Mouse (Mus musculus) liver, embryonic 16.5 days (tissue): ENCODE results near the gene Spcs1. TPM values are rescaled to one million over a fixed set of nuclear protein-coding genes. Genes with fewer than 3 reads are reported as not detected.

Experiments used
- ATAC-seq: fragments of 200-750 bp; cut with Nextera tagmentation; 2 replicates; pipeline ENCODE4 v1.8.0; 2017; ENCODE audit warnings: low read depth, mild to moderate bottlenecking, moderate number of reproducible peaks, moderate library complexity
- H3K27ac ChIP-seq: fragments of 300-500 bp; sonication (generic); 2 replicates; pipeline ENCODE4 v1.5.1; 2014; ENCODE audit warnings: mild to moderate bottlenecking, low read length
- H3K27me3 ChIP-seq: fragments of 300-500 bp; sonication (generic); 2 replicates; pipeline ENCODE4 v1.6.1; 2014; ENCODE audit warnings: low read depth, low read length, mixed read lengths; ENCODE audit not compliant: control insufficient read depth, insufficient read depth
- H3K36me3 ChIP-seq: fragments of 300-500 bp; sonication (generic); 2 replicates; pipeline ENCODE4 v1.6.1; 2014; ENCODE audit warnings: mild to moderate bottlenecking; ENCODE audit not compliant: control insufficient read depth, insufficient read depth
- H3K4me1 ChIP-seq: fragments of 300-500 bp; sonication (generic); 2 replicates; pipeline ENCODE4 v1.6.1; 2014; ENCODE audit warnings: low read depth, low read length, mixed read lengths; ENCODE audit not compliant: control insufficient read depth
- H3K4me2 ChIP-seq: fragments of 300-500 bp; sonication (generic); 2 replicates; pipeline ENCODE4 v1.6.1; 2014; ENCODE audit warnings: low read depth, low read length, mixed read lengths
- H3K4me3 ChIP-seq: fragments of 300-500 bp; sonication (generic); 2 replicates; pipeline ENCODE4 v1.5.1; 2014; ENCODE audit warnings: low read depth, mild to moderate bottlenecking, low read length
- H3K9ac ChIP-seq: fragments of 300-500 bp; sonication (generic); 2 replicates; pipeline ENCODE4 v1.6.1; 2014; ENCODE audit warnings: low read depth, low read length
- H3K9me3 ChIP-seq: fragments of 300-500 bp; sonication (generic); replicated peaks from 2 replicates; pipeline ENCODE4 v1.6.1; 2016; ENCODE audit warnings: low read length; ENCODE audit not compliant: control insufficient read depth
- WGBS: fragments of 180-500 bp; shearing (Covaris S2); extraction: QIAGEN DNeasy Blood & Tissue Kit; methylation state at CpG from one replicate; pipeline ENCODE4 v1.1.7; 2014; ENCODE audit not compliant: insufficient replicate concordance; 5-methylcytosine and 5-hydroxymethylcytosine counted together
- polyA plus RNA-seq: library from polyadenylated mRNA; unstranded; fragments of >200 nt; fragmentation: Nextera tagmentation; extraction: Ambion mirVana; gene quantifications from 2 replicates; pipeline ENCODE4 v1.2.1, GENCODE M21; 2015

The Spcs1 gene
- polyA plus RNA-seq, result 259 and 284 TPM in 2 replicates

GRCm38 (mm10) chr14:31001307-31002205 is at the start of gene Spcs1, which contains the start of gene Glt8d1:
Spcs1 (minus strand) TSS chr14:31001672.
Glt8d1 (plus strand) TSS chr14:31001400.
- Histone ChIP-seq H3K9me3 (no peaks in the 10 kb centered on the region), H3K9ac (peak within 1 kb of the TSS; percentile 89), H3K4me2 (peak within 1 kb of the TSS; percentile 71), H3K27ac (peak within 1 kb of the TSS; percentile 94), H3K27me3 (no peaks in the 10 kb centered on the region), H3K4me1 (peaks cover 13% of the 10 kb centered on the region), H3K36me3 (no peaks in the 10 kb centered on the region; the same call in 1 of the 2 replicates), H3K4me3 (peak within 1 kb of the TSS; percentile 98)
- WGBS, result under 1% methylated on average over 84 of the region's 84 CpGs
- ATAC-seq, result peak; percentile 88

GRCm38 (mm10) chr14:31045817-31046216 is 44.3 kb upstream of the Spcs1 start:
- H3K4me3 ChIP-seq, result no peak overlapping the region
- H3K36me3 ChIP-seq, result peaks cover 36% of the 10 kb centered on the region
- ATAC-seq, result peak; percentile 100
- peak overlapping the region; percentile 26; the same call in 1 of the 2 replicates for H3K4me2 ChIP-seq
- no peaks in the 10 kb centered on the region for H3K27me3 ChIP-seq
- H3K9ac ChIP-seq, result no peak overlapping the region
- H3K9me3 ChIP-seq, result no peaks in the 10 kb centered on the region
- WGBS, result 29% methylated on average over 1 of the region's 1 CpGs
- H3K4me1 ChIP-seq, result peaks cover 13% of the 10 kb centered on the region
- H3K27ac ChIP-seq, result peak overlapping the region; percentile 67

GRCm38 (mm10) chr14:31045296-31045695 is 43.8 kb upstream of the Spcs1 start:
- Histone ChIP-seq H3K9me3 (no peaks in the 10 kb centered on the region), H3K27ac (peak overlapping the region; percentile 87), H3K27me3 (no peaks in the 10 kb centered on the region), H3K4me2 (0 out of 2 replicates have a peak overlapping the region, but pooled peaks have one; percentile 6), H3K4me3 (no peak overlapping the region), H3K4me1 (peaks cover 13% of the 10 kb centered on the region), H3K9ac (no peak overlapping the region), H3K36me3 (peaks cover 31% of the 10 kb centered on the region)
- ATAC-seq, result peak; percentile 55
- 53% methylated on average over 5 of the region's 5 CpGs for WGBS

- peaks cover 9% of the 10 kb centered on the region for H3K4me1 ChIP-seq
Observed at GRCm38 (mm10) chr14:31025785-31026184, 24.3 kb upstream of the Spcs1 start.

GRCm38 (mm10) chr14:31022579-31022978 is 21.1 kb upstream of the Spcs1 start:
- Histone ChIP-seq H3K27ac (peak overlapping the region; percentile 42), H3K27me3 (no peaks in the 10 kb centered on the region)

More at GRCm38 (mm10) chr14:31025785-31026184, 24.3 kb upstream of the Spcs1 start:
- Histone ChIP-seq H3K36me3 (peaks cover 45% of the 10 kb centered on the region), H3K4me2 (no peak overlapping the region), H3K27ac (no peak overlapping the region), H3K4me3 (no peak overlapping the region), H3K9ac (no peak overlapping the region), H3K27me3 (no peaks in the 10 kb centered on the region), H3K9me3 (no peaks in the 10 kb centered on the region)
- ATAC-seq, result no peak
- 70% methylated on average over 3 of the region's 3 CpGs for WGBS

GRCm38 (mm10) chr14:31019331-31020205 is 18.1 kb upstream of the Spcs1 start:
- H3K27me3 ChIP-seq, result no peaks in the 10 kb centered on the region
- no peaks in the 10 kb centered on the region for H3K9me3 ChIP-seq
- H3K36me3 ChIP-seq, result peaks cover 27% of the 10 kb centered on the region
- H3K4me2 ChIP-seq, result peak overlapping the region; percentile 80
- peak; percentile 93 for ATAC-seq
- peak overlapping the region; percentile 90 for H3K9ac ChIP-seq
- H3K27ac ChIP-seq, result peak overlapping the region; percentile 98
- peaks cover 43% of the 10 kb centered on the region for H3K4me1 ChIP-seq
- H3K4me3 ChIP-seq, result peak overlapping the region; percentile 67
- 2% methylated on average over 48 of the region's 56 CpGs for WGBS

More at GRCm38 (mm10) chr14:31022579-31022978, 21.1 kb upstream of the Spcs1 start:
- ATAC-seq, result no peak
- Histone ChIP-seq H3K9ac (no peak overlapping the region), H3K4me1 (peaks cover 24% of the 10 kb centered on the region), H3K4me2 (no peak overlapping the region), H3K4me3 (no peak overlapping the region), H3K36me3 (peaks cover 33% of the 10 kb centered on the region), H3K9me3 (no peaks in the 10 kb centered on the region)
- 29% methylated on average over 1 of the region's 1 CpGs for WGBS

GRCm38 (mm10) chr14:31018860-31019291 is 17.4 kb upstream of the Spcs1 start, which contains the start of the genes Pbrm1 and Gnl3:
Pbrm1 (plus strand) TSS chr14:31019138.
Gnl3 (minus strand) TSS chr14:31019152.
- Histone ChIP-seq H3K4me2 (peak within 1 kb of the TSS; percentile 90), H3K27ac (peak within 1 kb of the TSS; percentile 98), H3K27me3 (no peaks in the 10 kb centered on the region), H3K4me1 (peaks cover 43% of the 10 kb centered on the region), H3K9ac (peak within 1 kb of the TSS; percentile 90), H3K36me3 (peaks cover 34% of the 10 kb centered on the region), H3K4me3 (peak within 1 kb of the TSS; percentile 67), H3K9me3 (no peaks in the 10 kb centered on the region)
- ATAC-seq, result peak; percentile 84
- under 1% methylated on average over 51 of the region's 53 CpGs for WGBS

GRCm38 (mm10) chr14:31017854-31018253 is 16.4 kb upstream of the Spcs1 start:
- Histone ChIP-seq H3K27ac (peak overlapping the region; percentile 98), H3K27me3 (no peaks in the 10 kb centered on the region), H3K9ac (peak overlapping the region; percentile 67), H3K9me3 (no peaks in the 10 kb centered on the region), H3K4me3 (peak overlapping the region; percentile 67), H3K4me1 (peaks cover 41% of the 10 kb centered on the region), H3K4me2 (peak overlapping the region; percentile 90), H3K36me3 (peaks cover 38% of the 10 kb centered on the region)
- 0% methylated on average over 2 of the region's 2 CpGs for WGBS
- ATAC-seq, result no peak
